Mouse (Mus musculus) heart, postnatal 0 days (tissue): Measurements from ENCODE around the gene Zfp141.

ENCODE experiments used
- CTCF ChIP-seq: IDR thresholded peaks from 2 replicates; pipeline ENCODE4 v1.5.1; 2016; ENCODE audit warnings: antibody characterized with exemption, control low read depth, low read depth
- EP300 ChIP-seq: IDR thresholded peaks from 2 replicates; pipeline ENCODE4 v1.6.1; 2016; ENCODE audit warnings: antibody characterized with exemption, low read depth

DNA sequence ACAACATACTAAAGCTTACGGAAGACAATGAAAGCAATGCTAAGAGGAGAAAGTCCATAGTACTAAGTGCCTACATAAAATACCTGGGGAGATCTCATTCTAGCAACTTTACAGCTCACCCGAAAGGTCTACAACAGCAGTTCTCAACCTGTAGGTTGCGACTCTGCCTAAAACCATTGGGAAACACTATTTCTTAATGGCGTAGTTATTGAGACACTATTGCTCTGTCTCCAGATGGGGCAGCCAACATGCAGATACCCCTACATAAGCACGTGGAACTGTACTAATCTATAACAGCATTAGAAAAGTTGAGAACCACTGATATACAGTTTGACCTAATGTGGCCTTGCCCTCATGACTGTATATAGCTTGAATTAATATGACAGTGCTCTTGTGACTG is 7.3 kb downstream of the Zfp141 start:
- no peak for TF ChIP-seq CTCF
- TF ChIP-seq EP300, result no peak
